Mouse (Mus musculus): ENCODE results near the gene Ankdd1b. TPM values are rescaled to one million over a fixed set of nuclear protein-coding genes. Genes with fewer than 3 reads are reported as not detected.

Gene Ankdd1b
- polyA plus RNA-seq, 1 experiment from 2014 or later, result 0.21 TPM

DNA sequence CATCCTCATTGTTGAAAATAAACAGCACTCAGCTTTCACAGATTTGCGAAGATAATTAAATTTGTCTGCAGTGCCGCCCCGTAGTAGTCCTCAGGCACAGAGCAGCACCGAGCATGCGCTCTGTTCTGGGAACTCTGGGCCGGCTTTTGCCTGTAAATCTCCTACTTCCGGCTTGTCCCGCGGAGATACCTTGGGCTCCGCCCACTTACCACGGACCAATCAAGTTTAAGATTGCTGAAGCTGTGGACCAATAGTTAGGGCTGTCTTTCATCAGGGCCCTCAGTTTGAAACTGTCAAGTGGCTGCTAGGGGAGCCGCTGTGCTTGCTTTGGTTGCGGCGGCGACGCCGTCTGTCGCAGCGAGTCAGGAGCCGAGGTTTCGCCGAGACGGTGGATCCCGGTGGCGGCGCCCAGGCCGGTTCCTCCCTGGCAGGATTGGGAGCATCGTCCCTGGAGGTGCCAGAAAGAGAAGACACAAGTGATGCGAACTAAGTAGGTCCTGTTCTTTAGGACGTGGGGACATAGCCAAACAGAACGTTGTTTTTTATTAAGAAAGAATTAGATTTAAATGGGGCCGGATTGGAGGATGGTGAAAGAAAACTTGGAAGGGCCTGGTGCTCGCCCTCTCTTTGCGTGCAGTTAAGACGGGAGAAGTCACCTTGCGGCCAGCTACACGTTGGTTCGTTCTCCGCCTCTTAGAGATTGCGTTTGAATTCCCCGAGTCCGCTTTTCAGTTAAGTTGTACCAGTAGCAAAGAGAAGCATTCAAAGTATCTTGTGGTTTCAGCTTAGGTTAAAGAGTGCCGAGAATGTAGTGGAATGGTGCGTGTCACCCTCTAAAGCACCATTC lies 82.7 kb downstream of the Ankdd1b start, which contains the start of gene Poc5:
Gene Poc5 (plus strand): TSS at position 253 of the 847 bp plus-strand sequence.
- H3K4me2 ChIP-seq (replicated peaks), result peak within 1 kb of the TSS; percentile 84
- peaks cover 25% of the 10 kb centered on the region for H3K36me3 ChIP-seq
- H3K9me3 ChIP-seq (replicated peaks), result no peaks in the 10 kb centered on the region
- H3K27ac ChIP-seq, result peak within 1 kb of the TSS; percentile 58
- under 1% methylated on average over 44 of the region's 44 CpGs for WGBS
- H3K9ac ChIP-seq, result peak within 1 kb of the TSS; percentile 79
- H3K4me1 ChIP-seq, result peaks cover 8% of the 10 kb centered on the region
- H3K4me3 ChIP-seq, result peak within 1 kb of the TSS; percentile 81
- H3K27me3 ChIP-seq, result no peaks in the 10 kb centered on the region
- peak; percentile 100 for ATAC-seq (ENCODE audit: low FRiP score)

DNA sequence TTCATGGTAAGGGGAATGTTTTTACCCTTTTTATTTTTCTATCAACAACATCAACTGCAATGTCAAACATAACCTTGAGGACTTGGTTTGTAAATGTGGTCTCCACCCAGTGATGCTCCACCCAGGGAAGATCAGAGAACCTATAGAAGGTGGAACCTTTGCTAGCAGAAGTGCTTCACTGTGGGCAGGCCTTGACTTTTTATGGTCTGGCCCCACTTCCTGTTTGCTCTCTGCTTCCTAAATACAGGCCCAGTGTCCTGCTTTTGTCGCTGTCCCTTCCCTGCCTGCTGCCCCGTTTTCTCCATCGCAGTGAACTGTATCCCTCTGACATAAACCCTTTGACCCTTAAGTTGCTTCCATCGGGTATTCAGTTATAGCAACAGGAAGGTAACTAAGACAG lies 93.1 kb downstream of the Ankdd1b start:
- ATAC-seq (ENCODE audit: low FRiP score), result no peak
- Histone ChIP-seq H3K9me3 (replicated peaks) (no peaks in the 10 kb centered on the region), H3K4me2 (replicated peaks) (no peak overlapping the region), H3K4me1 (no peaks in the 10 kb centered on the region), H3K9ac (no peak overlapping the region), H3K27me3 (no peaks in the 10 kb centered on the region), H3K36me3 (no peaks in the 10 kb centered on the region), H3K4me3 (no peak overlapping the region), H3K27ac (no peak overlapping the region)
- WGBS, result 84% methylated on average over 4 of the region's 4 CpGs

DNA sequence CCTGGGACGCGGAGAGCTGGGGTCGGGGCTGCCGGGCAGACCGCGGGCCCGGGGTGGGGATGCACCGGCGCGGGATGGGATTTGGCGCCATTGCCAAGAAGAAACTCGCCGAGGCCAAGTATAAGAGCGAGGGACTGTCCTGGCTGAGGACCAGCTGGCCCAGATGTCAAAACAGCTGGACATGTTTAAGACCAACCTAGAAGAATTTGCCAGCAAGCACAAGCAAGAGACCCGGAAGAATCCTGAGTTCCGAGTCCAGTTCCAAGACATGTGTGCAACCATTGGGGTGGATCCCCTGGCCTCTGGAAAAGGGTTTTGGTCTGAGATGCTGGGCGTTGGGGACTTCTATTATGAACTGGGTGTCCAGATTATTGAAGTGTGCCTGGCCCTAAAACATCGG lies 94.1 kb downstream of the Ankdd1b start:
- Histone ChIP-seq H3K9ac (no peak overlapping the region), H3K4me1 (no peaks in the 10 kb centered on the region), H3K27ac (no peak overlapping the region), H3K36me3 (no peaks in the 10 kb centered on the region), H3K4me3 (no peak overlapping the region), H3K27me3 (no peaks in the 10 kb centered on the region), H3K9me3 (replicated peaks) (no peaks in the 10 kb centered on the region), H3K4me2 (replicated peaks) (no peak overlapping the region)
- ATAC-seq (ENCODE audit: low FRiP score), result no peak
- WGBS, result 94% methylated on average over 18 of the region's 18 CpGs

DNA sequence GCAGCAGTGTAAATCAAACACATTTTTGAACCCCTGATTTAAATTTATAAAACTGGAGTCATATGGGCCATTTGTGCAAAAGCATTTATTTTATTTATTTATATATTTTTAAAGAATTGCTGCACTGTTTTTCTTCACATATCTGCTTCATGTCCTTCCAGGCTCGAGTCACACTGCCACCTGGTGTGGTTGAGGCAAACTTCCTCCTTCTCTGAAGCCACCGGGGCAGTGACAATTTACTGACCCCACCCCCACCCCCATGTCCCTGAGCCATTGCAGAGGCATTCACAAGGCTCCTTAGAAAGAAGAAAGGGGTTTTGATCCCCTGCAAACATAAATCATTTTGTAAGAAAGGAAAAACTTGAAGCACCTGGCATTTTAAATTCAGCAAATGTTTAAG lies 95.5 kb downstream of the Ankdd1b start:
- Histone ChIP-seq H3K36me3 (no peaks in the 10 kb centered on the region), H3K27me3 (no peaks in the 10 kb centered on the region), H3K9ac (no peak overlapping the region), H3K4me3 (no peak overlapping the region), H3K4me2 (replicated peaks) (no peak overlapping the region), H3K4me1 (no peaks in the 10 kb centered on the region), H3K27ac (no peak overlapping the region), H3K9me3 (replicated peaks) (no peaks in the 10 kb centered on the region)
- no peak for ATAC-seq (ENCODE audit: low FRiP score)
- WGBS, result 2% methylated on average over 2 of the region's 2 CpGs

Other genes starting within 250 kb of the Ankdd1b start
- 31.0 and 34.1 TPM in 2 replicates for gene Poc5, start 82.9 kb downstream of the Ankdd1b start, polyA plus RNA-seq (2016; fragmentation: Nextera tagmentation; extraction: Ambion mirVana)
- not detected in 2 replicates for gene Gm17622, start 19.5 kb upstream of the Ankdd1b start, polyA plus RNA-seq (2016; fragmentation: Nextera tagmentation; extraction: Ambion mirVana)
- 7.4 and 8.8 TPM in 2 replicates for gene Polk, start 71.4 kb upstream of the Ankdd1b start, polyA plus RNA-seq (2016; fragmentation: Nextera tagmentation; extraction: Ambion mirVana)
- 10.1 and 10.6 TPM in 2 replicates for gene Col4a3bp, start 71.4 kb upstream of the Ankdd1b start, polyA plus RNA-seq (2016; fragmentation: Nextera tagmentation; extraction: Ambion mirVana)
- 185 and 192 TPM in 2 replicates for gene Hmgcr, start 199.7 kb upstream of the Ankdd1b start, polyA plus RNA-seq (2016; fragmentation: Nextera tagmentation; extraction: Ambion mirVana)